Mouse (Mus musculus) CH12.LX (cell line): Measurements from ENCODE around the gene Fbxw4. TPM values are rescaled to one million over a fixed set of nuclear protein-coding genes. Genes with fewer than 3 reads are reported as not detected.

ENCODE experiments used
- DNase-seq: peaks from one replicate; pipeline ENCODE4 v3.0.0-alpha.2; 2013; ENCODE audit errors: extremely low read depth
- H3K27ac ChIP-seq: 2 replicates; pipeline ENCODE4 v1.5.1; 2012; ENCODE audit warnings: low read depth, mild to moderate bottlenecking, control low read depth, moderate library complexity; ENCODE audit not compliant: insufficient read depth
- H3K27me3 ChIP-seq: replicated peaks from 2 replicates; pipeline ENCODE3; 2012; ENCODE audit warnings: inconsistent platforms
- H3K36me3 ChIP-seq, 2 experiments: replicated peaks in 1 of 2; 2 replicates each; pipeline versions ENCODE3 to v1.6.1; 2012; ENCODE audit warnings: inconsistent platforms in 1 of 2, low read length in 1 of 2, mild to moderate bottlenecking in 1 of 2, mixed read lengths in 1 of 2, moderate library complexity in 1 of 2; ENCODE audit not compliant: control insufficient read depth in 1 of 2, insufficient read depth in 1 of 2
- H3K4me1 ChIP-seq, 2 experiments: 2 replicates each; pipeline ENCODE4 v1.6.1; 2012; ENCODE audit warnings: inconsistent platforms in 1 of 2, moderate library complexity in 1 of 2; ENCODE audit not compliant: insufficient read depth in 2 of 2, control insufficient read depth in 1 of 2
- H3K4me2 ChIP-seq: 2 replicates; pipeline ENCODE4 v1.6.1; 2012; ENCODE audit warnings: low read depth, mild to moderate bottlenecking, control low read depth; ENCODE audit not compliant: poor library complexity, insufficient read depth, severe bottlenecking
- H3K4me3 ChIP-seq, 3 experiments: fragments of 150-350 bp in 1 of 3; sonication (generic) in 1 of 3; replicated peaks in 1 of 3; 2 replicates each; pipeline versions ENCODE3 to v1.5.1; 2011 to 2012; ENCODE audit warnings: low read depth in 2 of 3, low read length in 2 of 3, mild to moderate bottlenecking in 2 of 3, moderate library complexity in 2 of 3, control low read depth in 1 of 3, improper control_type of control experiment in 1 of 3, inconsistent platforms in 1 of 3, mixed read lengths in 1 of 3; ENCODE audit not compliant: poor library complexity in 1 of 3
- H3K79me2 ChIP-seq: replicated peaks from 2 replicates; pipeline ENCODE4 v1.6.1; 2012; ENCODE audit warnings: mild to moderate bottlenecking, moderate library complexity; ENCODE audit not compliant: control insufficient read depth, poor library complexity, insufficient read depth, severe bottlenecking; ENCODE audit errors: extremely low read depth
- H3K9ac ChIP-seq: 2 replicates; pipeline ENCODE4 v1.6.1; 2012; ENCODE audit warnings: low read depth, mild to moderate bottlenecking, control low read depth, moderate library complexity; ENCODE audit not compliant: insufficient read depth
- H3K9me3 ChIP-seq: replicated peaks from 2 replicates; pipeline ENCODE3; 2012; ENCODE audit warnings: low read length, inconsistent platforms, mixed read lengths
- E2F4 ChIP-seq: IDR thresholded peaks from 2 replicates; pipeline ENCODE4 v1.6.1; 2011; ENCODE audit warnings: low read depth, low read length, improper control_type of control experiment; ENCODE audit not compliant: insufficient replicate concordance
- ELF1 ChIP-seq: IDR thresholded peaks from 2 replicates; pipeline ENCODE4 v1.6.1; 2014; ENCODE audit warnings: low read depth, mild to moderate bottlenecking, inconsistent platforms, low read length, improper control_type of control experiment
- EP300 ChIP-seq: IDR thresholded peaks from 2 replicates; pipeline ENCODE4 v1.6.1; 2011; ENCODE audit warnings: low read length, improper control_type of control experiment
- GABPA ChIP-seq: IDR thresholded peaks from 2 replicates; pipeline ENCODE4 v1.6.1; 2012; ENCODE audit warnings: low read depth, low read length, improper control_type of control experiment, inconsistent platforms; ENCODE audit not compliant: insufficient replicate concordance
- HCFC1 ChIP-seq: IDR thresholded peaks from 2 replicates; pipeline ENCODE4 v1.6.1; 2012; ENCODE audit warnings: low read depth, mild to moderate bottlenecking, inconsistent platforms, low read length, improper control_type of control experiment
- IRF4 ChIP-seq: IDR thresholded peaks from 2 replicates; pipeline ENCODE4 v1.6.1; 2014; ENCODE audit warnings: low read depth, mild to moderate bottlenecking, inconsistent platforms, low read length, improper control_type of control experiment
- JUN ChIP-seq: IDR thresholded peaks from 2 replicates; pipeline ENCODE4 v1.6.1; 2011; ENCODE audit warnings: low read depth, mild to moderate bottlenecking, low read length, improper control_type of control experiment, moderate library complexity; ENCODE audit not compliant: insufficient read depth
- MAZ ChIP-seq: IDR thresholded peaks from 2 replicates; pipeline ENCODE4 v1.6.1; 2012; ENCODE audit warnings: low read depth, mild to moderate bottlenecking, inconsistent platforms, low read length, improper control_type of control experiment, moderate library complexity
- MEF2A ChIP-seq: IDR thresholded peaks from 2 replicates; pipeline ENCODE4 v1.6.1; 2014; ENCODE audit warnings: low read depth, mild to moderate bottlenecking, inconsistent platforms, low read length, improper control_type of control experiment, borderline replicate concordance
- MXI1 ChIP-seq: IDR thresholded peaks from 2 replicates; pipeline ENCODE4 v1.6.1; 2011; ENCODE audit warnings: mild to moderate bottlenecking, low read depth, low read length, improper control_type of control experiment
- MYC ChIP-seq: IDR thresholded peaks from 2 replicates; pipeline ENCODE4 v1.6.1; 2011; ENCODE audit warnings: low read depth, mild to moderate bottlenecking, improper control_type of control experiment, low read length
- NELFE ChIP-seq: IDR thresholded peaks from 2 replicates; pipeline ENCODE4 v1.6.1; 2011; ENCODE audit warnings: low read depth, low read length, improper control_type of control experiment
- NRF1 ChIP-seq: IDR thresholded peaks from 2 replicates; pipeline ENCODE4 v1.6.1; 2014; ENCODE audit warnings: low read depth, mild to moderate bottlenecking, inconsistent platforms, low read length, improper control_type of control experiment, moderate library complexity
- PAX5 ChIP-seq: IDR thresholded peaks from 2 replicates; pipeline ENCODE4 v1.6.1; 2012; ENCODE audit warnings: low read length, inconsistent platforms, mixed read lengths
- RAD21 ChIP-seq: IDR thresholded peaks from 2 replicates; pipeline ENCODE4 v1.6.1; 2011; ENCODE audit warnings: low read depth, mild to moderate bottlenecking, low read length, improper control_type of control experiment, moderate library complexity
- SIN3A ChIP-seq: IDR thresholded peaks from 2 replicates; pipeline ENCODE4 v1.6.1; 2012; ENCODE audit warnings: low read length, improper control_type of control experiment, inconsistent platforms
- SMC3 ChIP-seq: IDR thresholded peaks from 2 replicates; pipeline ENCODE4 v1.6.1; 2011; ENCODE audit warnings: low read depth, low read length, improper control_type of control experiment
- TBP ChIP-seq: conservative IDR thresholded peaks from 2 replicates; pipeline ENCODE4 v1.6.1; 2011; ENCODE audit warnings: low read depth, low read length, improper control_type of control experiment
- UBTF ChIP-seq: IDR thresholded peaks from 2 replicates; pipeline ENCODE4 v1.6.1; 2012; ENCODE audit warnings: low read depth, mild to moderate bottlenecking, inconsistent platforms, low read length, improper control_type of control experiment, moderate library complexity
- USF1 ChIP-seq: IDR thresholded peaks from 2 replicates; pipeline ENCODE4 v1.6.1; 2014; ENCODE audit warnings: low read depth, mild to moderate bottlenecking, inconsistent platforms, low read length, improper control_type of control experiment
- USF2 ChIP-seq: conservative IDR thresholded peaks from 2 replicates; pipeline ENCODE4 v1.6.1; 2011; ENCODE audit warnings: low read depth, low read length, improper control_type of control experiment
- ZC3H11A ChIP-seq: IDR thresholded peaks from 2 replicates; pipeline ENCODE4 v1.6.1; 2012; ENCODE audit warnings: low read depth, mild to moderate bottlenecking, inconsistent platforms, low read length, improper control_type of control experiment
- ZMIZ1 ChIP-seq: IDR thresholded peaks from 2 replicates; pipeline ENCODE4 v1.6.1; 2012; ENCODE audit warnings: low read depth, mild to moderate bottlenecking, inconsistent platforms, low read length, improper control_type of control experiment
- ZNF384 ChIP-seq: IDR thresholded peaks from 2 replicates; pipeline ENCODE4 v1.6.1; 2012; ENCODE audit warnings: low read depth, low read length, improper control_type of control experiment, inconsistent platforms
- dilution Hi-C: fragments of 300-500 bp; cut with MboI; formaldehyde crosslinking; loops from 2 replicates; pipeline ENCODE4 v1.14.3; 2020; ENCODE audit warnings: low sequenced_read_pairs; ENCODE audit not compliant: extremely low pct_unique_long_range_greater_than_20kb, extremely low pct_ligation_motif_present
- in situ Hi-C: fragments of 300-500 bp; cut with MboI; formaldehyde crosslinking; loops from 3 replicates; pipeline ENCODE4 v1.14.3; 2019; ENCODE audit warnings: low sequenced_read_pairs, low pct_ligation_motif_present, low pct_unique_long_range_greater_than_20kb, mixed read lengths
- polyA plus RNA-seq: library from polyadenylated mRNA; unstranded; fragments of >175 nt; gene quantifications from 2 replicates; pipeline ENCODE4 v1.2.1, GENCODE M21; 2012; ENCODE audit warnings: low read depth; ENCODE audit not compliant: insufficient read length
- total RNA-seq, 2 experiments: library from RNA; depleted of rRNA; stranded (reverse); fragments of 300-350 nt in 1 of 2; fragments of >200 nt in 1 of 2; gene quantifications; 2 replicates each; pipeline ENCODE4 v1.2.3; 2012 to 2014

Fbxw4 gene
- total and polyA plus RNA-seq, 3 experiments: 4.5 to 8.6 (median 7.5) TPM

DNA sequence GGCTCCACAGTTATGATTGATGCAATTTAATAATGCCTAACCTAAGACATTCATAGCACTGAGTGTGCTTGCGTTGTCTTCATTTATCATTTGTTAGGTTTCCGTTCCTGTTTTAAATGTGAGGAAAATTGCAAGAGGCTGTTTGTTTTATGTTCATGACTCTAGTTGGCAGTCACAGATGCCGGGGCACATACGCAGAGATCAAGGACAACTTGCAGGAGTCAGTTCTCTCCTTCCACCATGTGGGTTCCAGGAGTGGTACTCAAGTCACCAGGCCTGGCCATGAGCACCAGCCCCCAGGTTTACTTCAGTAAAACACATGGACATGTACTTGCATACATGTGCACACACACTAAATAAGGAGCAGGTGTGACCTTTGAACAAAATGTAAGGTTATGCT is 8.9 kb upstream of the Fbxw4 start:
- Histone ChIP-seq H3K9ac (no peak overlapping the region), H3K4me1 (peaks cover 0 to 2% of the 10 kb centered on the region in 2 experiments; a peak in 1 of 4 replicates), H3K79me2 (no peaks in the 10 kb centered on the region), H3K9me3 (no peaks in the 10 kb centered on the region)
- no peak for DNase-seq
- dilution Hi-C loops: no loop called here
- TF ChIP-seq ZNF384: no peak
- TF ChIP-seq TBP: no peak
- TF ChIP-seq PAX5: no peak
- no peak for TF ChIP-seq JUN
- TF ChIP-seq USF1: no peak
- no peak for TF ChIP-seq MYC
- TF ChIP-seq, all 38 proteins: peak for 0
- in situ Hi-C loops: no loop called here
- H3K4me3 ChIP-seq: no peak overlapping the region
- no peaks in the 10 kb centered on the region for H3K36me3 ChIP-seq
- H3K27me3 ChIP-seq: no peaks in the 10 kb centered on the region
- no peak overlapping the region for H3K4me2 ChIP-seq
- H3K27ac ChIP-seq: no peak overlapping the region

GRCm38 (mm10) chr19:45663851-45664250 is 3.7 kb upstream of the Fbxw4 start:
- peaks cover 5% of the 10 kb centered on the region; the same call in 1 of the 2 replicates for H3K79me2 ChIP-seq
- no peak overlapping the region for H3K9ac ChIP-seq
- dilution Hi-C loops: no loop called here
- H3K4me2 ChIP-seq: no peak overlapping the region
- in situ Hi-C loops: no loop called here
- DNase-seq: no peak
- no peak for TF ChIP-seq ZC3H11A
- TF ChIP-seq GABPA: no peak
- no peak for TF ChIP-seq IRF4
- no peak for TF ChIP-seq SIN3A
- no peak for TF ChIP-seq ELF1
- TF ChIP-seq HCFC1: no peak
- TF ChIP-seq JUN: no peak
- TF ChIP-seq MAZ: no peak
- TF ChIP-seq UBTF: no peak
- no peak for TF ChIP-seq USF2
- TF ChIP-seq NRF1: no peak
- TF ChIP-seq TBP: no peak
- no peak for TF ChIP-seq MXI1
- no peak for TF ChIP-seq SMC3
- no peak for TF ChIP-seq E2F4
- TF ChIP-seq ZMIZ1: no peak
- TF ChIP-seq EP300: no peak
- no peak for TF ChIP-seq NELFE
- TF ChIP-seq RAD21: no peak
- no peak for TF ChIP-seq MEF2A
- TF ChIP-seq, all 38 proteins: peak for 0
- H3K27me3 ChIP-seq: no peaks in the 10 kb centered on the region
- H3K36me3 ChIP-seq: no peaks in the 10 kb centered on the region
- H3K27ac ChIP-seq: no peak overlapping the region
- no peak overlapping the region for H3K4me3 ChIP-seq
- H3K9me3 ChIP-seq: no peaks in the 10 kb centered on the region
- peaks cover 0 to 14% of the 10 kb centered on the region in 2 experiments; a peak in 2 of 4 replicates for H3K4me1 ChIP-seq
